Mouse (Mus musculus) kidney, adult 18-20 months (tissue): ENCODE measurements around the gene Tenm3.
"Not testable (repeated sequence)": the region's sequence is repeated elsewhere in the genome, so short reads cannot be mapped to it uniquely, and the experiment has no call there.

Experiments
- DNase-seq: peaks from one replicate; pipeline ENCODE4 v3.0.0; 2021

Gene Tenm3

DNA sequence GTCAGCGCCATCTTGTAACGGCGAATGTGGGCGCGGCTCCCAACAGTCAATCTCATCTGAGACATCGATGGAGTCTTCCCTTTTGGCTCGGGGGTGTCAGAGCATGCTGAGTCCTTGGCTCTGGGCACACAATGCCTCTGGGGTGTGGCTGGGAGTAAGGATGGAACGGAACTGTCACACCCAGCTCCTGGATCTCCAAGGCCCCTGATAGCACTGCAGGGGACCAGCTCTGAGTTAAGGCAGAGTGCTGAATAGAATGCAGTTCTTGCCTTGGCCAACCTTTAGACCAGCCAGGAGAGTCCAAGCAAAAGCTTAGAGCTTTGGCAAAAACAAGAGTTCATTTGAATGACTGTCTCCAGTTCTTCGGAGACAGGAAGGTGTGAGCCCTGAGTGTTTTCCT, 647.8 kb downstream of the Tenm3 start:
- no peak for DNase-seq

DNA sequence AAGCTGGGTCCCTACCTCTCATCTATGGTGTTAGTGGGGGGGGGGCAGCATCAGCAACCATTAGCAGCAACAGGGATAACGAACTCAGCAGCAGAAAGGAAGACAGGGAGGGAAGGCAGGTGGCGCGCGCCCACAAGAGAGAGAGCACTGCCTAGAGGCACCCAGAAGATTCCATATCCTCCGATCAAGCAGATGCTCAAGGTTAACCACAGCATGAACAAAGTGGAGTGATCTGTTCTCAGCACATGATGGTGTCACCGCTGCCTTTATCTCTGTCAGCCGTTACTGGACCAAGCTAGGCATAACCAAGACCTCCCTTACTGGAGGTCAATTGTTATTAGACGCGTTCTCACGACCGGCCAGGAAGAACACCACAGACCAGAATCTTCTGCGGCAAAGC, 655.2 kb downstream of the Tenm3 start:
- DNase-seq, result no peak

DNA sequence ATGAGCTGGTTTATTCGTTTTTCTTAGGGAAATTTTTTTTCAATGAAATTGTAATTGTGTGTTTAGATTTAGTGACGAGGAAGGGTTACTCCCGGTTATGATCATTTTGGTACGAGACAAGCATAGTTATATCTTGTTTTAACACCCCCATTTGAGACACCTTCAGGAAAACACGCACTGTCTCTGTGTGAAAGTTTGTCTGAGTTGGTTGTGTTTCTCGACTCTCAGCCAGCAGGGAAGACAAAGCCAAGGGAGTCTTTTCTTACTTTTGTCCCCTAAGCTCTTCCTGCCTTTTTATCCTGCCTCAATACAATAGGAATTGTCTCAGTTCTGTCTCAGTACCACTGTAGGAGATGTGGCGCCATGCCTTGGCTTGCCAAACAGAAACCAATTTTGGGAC, 660.0 kb downstream of the Tenm3 start:
- no peak for DNase-seq

DNA sequence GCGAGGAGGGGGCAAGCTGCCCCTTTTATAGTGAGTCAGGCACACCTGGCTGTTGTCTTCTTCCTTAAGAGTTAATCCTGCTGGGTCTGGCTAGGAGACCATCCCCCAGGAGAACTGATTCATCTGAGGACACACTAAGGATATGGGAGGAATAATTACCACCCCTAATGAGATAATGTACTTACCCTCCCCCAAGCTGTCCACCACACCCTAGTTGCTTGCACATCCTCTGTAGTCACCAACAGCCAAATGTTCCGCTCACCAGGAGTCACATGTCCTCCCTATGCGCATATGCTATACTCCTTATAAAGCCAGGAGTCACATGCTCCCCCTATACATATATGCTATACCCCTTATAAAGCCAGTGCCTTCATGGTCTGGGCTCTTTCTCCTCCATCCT, 662.8 kb downstream of the Tenm3 start:
- no peak for DNase-seq

GRCm38 (mm10) chr8:48180146-48180545, 663.6 kb downstream of the Tenm3 start:
- DNase-seq, result not testable (repeated sequence)

GRCm38 (mm10) chr8:48178993-48179392, 664.8 kb downstream of the Tenm3 start:
- no peak for DNase-seq

DNA sequence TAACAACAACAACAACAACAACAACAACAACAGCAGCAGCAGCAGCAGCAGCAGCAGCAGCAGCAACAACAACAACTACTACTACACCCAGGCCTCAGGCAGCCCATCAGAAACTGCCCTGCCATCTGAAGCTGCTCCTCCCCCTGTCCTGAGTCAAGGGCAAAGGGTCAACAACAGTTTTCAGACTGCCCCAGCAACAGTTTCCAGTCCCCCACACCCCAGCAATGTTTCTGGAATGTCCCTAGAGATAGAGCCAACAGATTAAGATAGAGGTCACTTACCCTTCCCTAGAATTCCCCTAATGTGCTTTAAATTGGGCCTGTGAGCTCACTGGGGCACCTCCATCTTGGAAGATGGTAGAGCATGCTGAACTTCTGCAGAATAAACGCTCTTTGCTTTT, 665.9 kb downstream of the Tenm3 start:
- no peak for DNase-seq
